Comparison of ENCODE assay signal across 22 mouse cellular contexts in the genomic region with DNA sequence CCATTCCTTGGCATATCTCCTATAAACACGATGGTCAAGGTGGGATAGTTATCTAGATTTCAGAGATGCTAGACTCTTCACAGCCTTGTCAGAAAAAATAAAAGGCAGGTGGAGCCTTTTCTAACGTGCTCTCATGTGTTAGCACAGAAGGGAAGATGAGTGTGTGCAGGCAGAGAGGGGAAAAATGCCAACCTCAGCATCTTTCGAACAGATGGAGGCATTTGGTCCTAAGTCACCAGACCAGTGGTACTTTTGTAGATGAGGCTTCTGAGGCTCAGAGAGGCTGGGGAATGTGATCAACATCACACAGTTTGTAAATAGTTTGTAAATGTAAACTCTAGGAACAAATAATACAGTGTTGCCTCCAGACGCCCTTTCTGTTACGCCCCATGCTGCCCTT. TPM values are rescaled to one million over a fixed set of nuclear protein-coding genes. Genes with fewer than 3 reads are reported as not detected.
"Had no signal": no experiment of that assay in that cellular context is flagged by ENCODE, and none has a peak within 500 bp of the region (broad histone marks: within the 10 kb centered on the region; RNA-seq: fewer than 3 reads in every experiment).

No protein-coding gene starts in this region.

- H3K36me3 ChIP-seq: heart, embryonic 13.5 days; heart, embryonic 15.5 days; hindbrain, embryonic 13.5 days; hindbrain, embryonic 15.5 days; limb, embryonic 13.5 days; limb, embryonic 15.5 days; liver, embryonic 13.5 days had no signal

- H3K9ac ChIP-seq: heart, embryonic 13.5 days; heart, embryonic 15.5 days; hindbrain, embryonic 13.5 days; hindbrain, embryonic 15.5 days; limb, embryonic 13.5 days; limb, embryonic 15.5 days; liver, embryonic 13.5 days had no signal

- H3K9me3 ChIP-seq: heart, embryonic 15.5 days; hindbrain, embryonic 13.5 days; hindbrain, embryonic 15.5 days; limb, embryonic 13.5 days; limb, embryonic 15.5 days; liver, embryonic 13.5 days had no signal

- H3K27me3 ChIP-seq: heart, embryonic 13.5 days; heart, embryonic 15.5 days; hindbrain, embryonic 15.5 days; limb, embryonic 13.5 days; limb, embryonic 15.5 days; liver, embryonic 13.5 days had no signal

- H3K4me3 ChIP-seq: heart, adult 2 months; heart, embryonic 13.5 days; heart, embryonic 15.5 days; hindbrain, embryonic 13.5 days; hindbrain, embryonic 15.5 days; limb, embryonic 13.5 days; limb, embryonic 15.5 days; liver, embryonic 13.5 days had no signal

- H3K27ac ChIP-seq: heart, adult 2 months; heart, embryonic 13.5 days; heart, embryonic 15.5 days; hindbrain, embryonic 13.5 days; hindbrain, embryonic 15.5 days; hindbrain, postnatal 0 days; limb, embryonic 13.5 days; limb, embryonic 15.5 days; liver, embryonic 13.5 days had no signal

- ATAC-seq: hindbrain, postnatal 0 days; intestine, embryonic 16.5 days had no signal

- DNase-seq: gastrocnemius, postnatal 36 days; heart, postnatal 14 days; kidney, adult 11 months; kidney, adult 2 months; kidney, adult 9 months; kidney, postnatal 36 days; layer of hippocampus, adult 9-11 months; layer of hippocampus, postnatal 36 days; left cerebral cortex, postnatal 4 days; liver, embryonic 13.5 days had no signal

- H3K4me1 ChIP-seq: heart, embryonic 13.5 days; heart, embryonic 15.5 days; limb, embryonic 15.5 days had no signal

- H3K4me2 ChIP-seq: heart, embryonic 11.5 days; heart, embryonic 13.5 days; heart, embryonic 15.5 days; hindbrain, embryonic 13.5 days; hindbrain, embryonic 15.5 days; limb, embryonic 13.5 days; limb, embryonic 15.5 days; liver, embryonic 11.5 days; liver, embryonic 13.5 days had no signal

RNA-seq across cellular contexts. Expression of gene Ankrd55, which starts 50.9 kb away (rescaled TPM):
- total RNA-seq: gastrocnemius, postnatal 36 days; hematopoietic stem cell, adult 5-6 weeks had no signal
